Mouse (Mus musculus) cerebellum, adult 8-10 months (tissue): ENCODE data around the gene Cux2.
"Not testable (repeated sequence)": the region's sequence is repeated elsewhere in the genome, so short reads cannot be mapped to it uniquely, and the experiment has no call there.

Experiments used
- DNase-seq: peaks from one replicate; pipeline ENCODE4 v3.0.0; 2022

Cux2 gene

DNA sequence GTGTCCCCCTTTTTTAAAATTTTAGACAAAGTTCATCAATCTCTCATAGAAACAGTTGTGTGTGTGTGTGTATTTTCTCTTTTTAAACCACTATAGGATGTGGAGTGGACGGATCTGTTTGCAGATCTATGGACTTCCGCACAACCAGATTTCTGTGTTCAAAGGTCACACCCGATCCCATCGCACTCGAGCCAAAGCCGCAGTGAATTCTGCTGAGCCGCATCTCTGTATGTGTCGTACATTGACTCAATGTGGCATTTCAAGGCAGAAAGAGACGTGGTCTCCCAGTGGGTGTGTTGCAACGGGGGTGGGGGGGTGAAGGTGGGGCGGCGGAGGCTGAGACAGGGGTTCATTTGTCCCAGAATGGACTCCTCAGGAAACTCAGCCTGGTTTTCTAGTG lies 191.5 kb downstream of the Cux2 start:
- DNase-seq = no peak

- no peak for DNase-seq
Observed at GRCm38 (mm10) chr5:121856740-121857139, 193.2 kb downstream of the Cux2 start.

- DNase-seq = no peak
Observed at GRCm38 (mm10) chr5:121854768-121855167, 195.1 kb downstream of the Cux2 start.

- peak; percentile 38 for DNase-seq
Observed at GRCm38 (mm10) chr5:121853368-121854051, 196.4 kb downstream of the Cux2 start.

- DNase-seq = peak; percentile 44
Observed at GRCm38 (mm10) chr5:121849478-121850349, 200.2 kb downstream of the Cux2 start.

DNA sequence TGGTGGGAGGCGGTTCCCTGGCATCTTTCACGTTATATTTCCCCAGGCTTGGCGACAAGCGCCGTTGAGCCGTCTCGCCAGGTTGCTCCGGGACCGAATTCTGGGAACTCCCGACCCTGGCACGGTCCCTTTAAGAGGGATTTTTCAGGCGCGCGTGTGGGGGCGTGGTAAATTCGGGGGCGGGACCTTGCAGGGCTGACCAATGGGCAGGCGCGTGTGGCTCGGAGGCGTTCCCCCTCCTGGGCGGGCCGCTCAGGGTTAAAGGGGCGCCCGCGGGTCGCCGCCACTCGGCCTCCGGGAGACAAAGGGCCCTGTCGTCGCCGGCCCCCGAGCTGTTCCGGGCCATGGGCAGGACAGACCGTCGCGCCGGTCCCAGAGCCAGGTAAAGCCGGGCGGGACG lies 201.2 kb downstream of the Cux2 start, which contains the start of gene Pheta1:
TSS of gene Pheta1 (plus strand) at position 242 of the 400 bp plus-strand sequence.
- peak; percentile 93 for DNase-seq

DNA sequence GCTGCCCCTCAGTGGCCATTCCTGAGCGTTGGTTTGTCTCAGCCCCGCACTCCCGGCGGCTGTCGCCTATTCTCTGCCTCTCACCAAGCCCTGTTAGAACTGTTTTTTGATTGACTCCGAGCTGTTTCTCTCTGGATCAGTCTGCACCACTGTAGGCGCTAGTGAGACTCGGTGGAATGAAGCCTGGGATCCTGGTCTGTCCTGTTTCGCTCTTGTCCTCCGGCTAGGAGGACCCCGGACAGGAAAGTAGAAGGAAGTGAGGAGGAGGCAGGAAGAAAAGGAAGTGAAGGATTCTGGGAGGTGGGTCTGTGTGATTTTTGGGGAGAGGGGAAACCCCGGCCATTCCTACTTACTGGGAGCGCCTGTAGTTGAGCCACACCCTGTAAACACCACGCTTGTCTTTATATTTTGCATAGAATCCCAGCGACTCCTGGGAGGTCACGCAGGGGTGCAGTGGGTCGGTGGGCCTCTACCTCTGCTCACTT lies 201.8 kb downstream of the Cux2 start:
- DNase-seq = peak; percentile 52

DNA sequence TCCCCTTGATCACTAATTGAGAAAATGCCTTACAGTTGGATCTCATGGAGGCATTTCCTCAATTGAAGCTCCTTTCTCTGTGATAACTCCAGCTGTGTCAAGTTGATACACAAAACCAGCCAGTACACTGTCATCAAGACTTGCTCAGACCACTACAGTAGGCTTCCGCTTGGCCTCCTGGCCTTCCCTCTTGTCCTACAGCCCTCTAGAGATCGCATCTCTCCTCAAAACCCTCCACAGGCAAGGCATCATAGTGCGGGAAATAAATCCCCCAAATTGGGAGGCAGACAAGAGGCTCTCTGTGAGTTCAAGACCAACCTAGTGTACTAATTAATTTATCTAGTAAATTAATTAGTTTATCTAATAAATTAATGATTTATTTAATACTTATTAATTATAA lies 202.6 kb downstream of the Cux2 start:
- not testable (repeated sequence) for DNase-seq

DNA sequence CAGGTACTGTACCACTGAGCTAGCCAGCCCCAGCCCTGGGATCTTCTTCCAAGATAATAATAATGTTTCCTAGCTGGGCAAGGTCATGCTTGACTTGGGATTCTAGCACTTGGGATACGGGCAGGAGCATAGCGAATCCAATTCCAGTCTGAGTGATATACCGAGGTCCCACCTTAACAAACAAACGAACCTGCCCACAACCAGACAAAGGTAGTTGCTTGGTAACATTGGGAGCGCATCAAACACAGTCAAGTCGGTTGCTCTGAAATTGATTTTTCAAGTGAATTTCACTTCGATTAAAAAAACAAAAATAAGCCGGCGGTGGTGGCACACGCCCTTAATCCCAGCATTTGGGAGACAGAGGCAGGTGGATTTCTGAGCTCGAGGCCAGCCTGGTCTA lies 203.6 kb downstream of the Cux2 start:
- no peak for DNase-seq

DNA sequence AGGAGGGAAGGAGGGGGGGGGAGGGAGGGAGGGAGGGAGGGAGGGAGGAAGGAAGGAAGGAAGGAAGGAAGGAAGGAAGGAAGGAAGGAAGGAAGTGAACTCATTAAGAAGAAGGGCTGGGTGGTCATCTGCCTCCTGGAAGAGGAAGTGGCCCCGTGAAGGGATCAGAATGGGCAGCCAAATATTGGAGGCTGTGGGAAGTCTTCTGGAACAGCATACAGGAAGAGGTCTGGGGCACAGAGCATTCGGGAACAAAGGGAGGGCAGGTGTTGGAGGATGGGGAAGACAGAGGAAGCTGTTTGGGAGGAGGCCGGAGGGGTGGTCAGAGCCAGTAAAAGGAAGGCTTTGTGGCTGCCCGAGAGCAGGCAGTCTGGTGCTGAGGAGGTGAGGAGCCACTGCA lies 204.5 kb downstream of the Cux2 start:
- no peak for DNase-seq

- no peak for DNase-seq
Observed at GRCm38 (mm10) chr5:121843138-121843905, 206.6 kb downstream of the Cux2 start.

GRCm38 (mm10) chr5:121842665-121843118 lies 207.2 kb downstream of the Cux2 start:
- peak; percentile 89 for DNase-seq

DNA sequence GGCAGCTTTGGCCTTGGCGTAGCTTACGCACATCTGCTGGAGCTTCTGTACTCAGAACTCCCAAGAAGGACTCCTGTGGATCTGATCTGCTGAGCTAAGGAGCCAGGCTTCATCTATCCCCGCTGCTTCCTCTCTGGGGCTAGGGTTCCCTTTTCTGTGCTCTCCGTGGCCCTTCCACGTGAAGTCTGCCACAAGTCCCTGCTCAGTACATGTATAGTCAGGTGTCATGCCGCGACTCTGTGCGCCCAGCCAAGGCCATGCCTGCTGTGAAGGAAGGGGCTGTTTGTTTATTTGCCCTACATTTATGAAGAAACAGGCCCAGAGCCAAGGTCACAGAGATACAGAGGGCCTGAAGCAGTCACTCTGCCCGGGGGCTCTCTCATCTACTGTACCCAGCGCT lies 207.9 kb downstream of the Cux2 start:
- DNase-seq = peak; percentile 25

DNA sequence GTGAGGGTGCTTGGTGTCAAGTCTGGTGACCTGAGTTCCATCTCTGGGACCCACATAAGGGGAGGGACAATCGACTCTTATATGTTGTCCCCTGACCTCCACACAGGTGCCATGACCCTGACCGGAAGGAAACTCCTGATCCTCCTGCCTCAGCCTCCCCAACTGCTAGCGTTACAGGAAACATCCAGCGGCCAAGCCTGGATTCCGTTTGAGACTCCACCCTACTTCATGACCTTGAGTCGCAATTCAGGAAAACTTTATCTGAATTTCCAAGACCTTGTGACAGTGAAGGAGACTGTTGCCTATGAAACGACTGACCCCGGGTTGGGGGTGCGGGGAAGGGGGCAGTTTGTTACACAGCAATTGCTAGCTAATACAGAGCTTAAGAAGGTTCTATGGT lies 208.4 kb downstream of the Cux2 start:
- DNase-seq = no peak

DNA sequence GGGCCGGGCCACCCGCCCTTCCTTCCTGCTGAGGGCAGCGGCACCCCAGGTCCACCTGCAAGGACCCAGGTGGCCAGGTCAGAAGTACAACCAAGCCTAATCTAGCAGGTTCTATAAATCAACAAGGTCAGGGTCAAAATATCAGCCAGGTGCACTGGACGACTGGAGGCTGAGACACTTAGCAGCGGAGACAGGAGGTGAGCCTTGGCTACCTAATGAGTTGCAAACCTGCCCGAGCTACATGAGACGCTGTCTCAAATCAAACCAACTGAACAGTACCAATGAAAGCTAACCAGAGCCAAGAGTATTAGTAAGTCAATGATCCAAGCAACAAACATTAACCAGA lies 210.8 kb downstream of the Cux2 start:
- DNase-seq = no peak

GRCm38 (mm10) chr5:121838341-121839127 lies 211.4 kb downstream of the Cux2 start:
- DNase-seq = no peak

DNA sequence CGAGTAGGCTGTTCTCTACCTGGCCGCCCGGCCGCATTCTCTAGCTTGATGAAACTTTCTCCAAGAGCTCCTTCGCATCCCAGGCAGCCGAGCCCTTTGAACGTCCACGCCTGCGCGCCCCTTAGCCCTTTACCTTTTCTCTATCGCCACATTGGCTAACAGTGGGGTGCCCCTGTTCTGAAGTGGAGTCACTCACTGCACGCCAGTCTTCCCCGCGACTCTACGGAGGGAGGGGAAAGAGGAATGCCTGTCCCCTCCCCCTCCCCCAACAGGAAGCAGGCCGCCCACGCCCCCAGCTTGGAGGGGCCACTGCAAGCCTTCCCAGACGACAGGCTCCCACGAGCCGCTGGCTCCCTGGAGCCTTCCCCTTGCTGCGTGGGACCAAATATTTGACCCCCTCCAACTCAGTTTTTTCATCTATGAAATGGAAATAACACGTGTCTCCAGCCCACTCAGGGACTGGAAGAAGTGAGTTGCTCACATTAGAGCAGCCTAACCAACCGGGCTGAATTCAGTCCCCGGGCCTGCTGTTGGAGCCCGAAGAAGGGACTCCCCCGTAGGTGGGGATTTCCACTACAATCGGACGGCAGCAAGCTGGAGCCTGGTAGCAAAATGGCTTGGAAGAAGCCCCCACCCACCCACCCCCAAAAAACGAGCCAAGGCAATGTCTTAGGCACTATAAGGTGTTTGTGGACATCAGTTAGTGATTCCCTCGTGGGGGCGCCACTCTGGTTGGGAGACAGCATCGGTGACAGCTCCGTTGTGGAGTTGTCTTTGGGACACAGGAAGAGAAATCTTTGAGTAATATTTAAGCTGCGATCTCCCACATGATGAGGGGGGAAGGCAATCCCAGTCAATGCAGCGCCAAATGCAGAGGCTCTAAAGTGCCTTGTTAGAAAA lies 212.2 kb downstream of the Cux2 start, which contains the start of gene Sh2b3:
TSS of gene Sh2b3 (minus strand) at position 206 of the 900 bp plus-strand sequence.
- no peak for DNase-seq

- peak; percentile 84 for DNase-seq
Observed at GRCm38 (mm10) chr5:121836692-121837415, 213.0 kb downstream of the Cux2 start.

DNA sequence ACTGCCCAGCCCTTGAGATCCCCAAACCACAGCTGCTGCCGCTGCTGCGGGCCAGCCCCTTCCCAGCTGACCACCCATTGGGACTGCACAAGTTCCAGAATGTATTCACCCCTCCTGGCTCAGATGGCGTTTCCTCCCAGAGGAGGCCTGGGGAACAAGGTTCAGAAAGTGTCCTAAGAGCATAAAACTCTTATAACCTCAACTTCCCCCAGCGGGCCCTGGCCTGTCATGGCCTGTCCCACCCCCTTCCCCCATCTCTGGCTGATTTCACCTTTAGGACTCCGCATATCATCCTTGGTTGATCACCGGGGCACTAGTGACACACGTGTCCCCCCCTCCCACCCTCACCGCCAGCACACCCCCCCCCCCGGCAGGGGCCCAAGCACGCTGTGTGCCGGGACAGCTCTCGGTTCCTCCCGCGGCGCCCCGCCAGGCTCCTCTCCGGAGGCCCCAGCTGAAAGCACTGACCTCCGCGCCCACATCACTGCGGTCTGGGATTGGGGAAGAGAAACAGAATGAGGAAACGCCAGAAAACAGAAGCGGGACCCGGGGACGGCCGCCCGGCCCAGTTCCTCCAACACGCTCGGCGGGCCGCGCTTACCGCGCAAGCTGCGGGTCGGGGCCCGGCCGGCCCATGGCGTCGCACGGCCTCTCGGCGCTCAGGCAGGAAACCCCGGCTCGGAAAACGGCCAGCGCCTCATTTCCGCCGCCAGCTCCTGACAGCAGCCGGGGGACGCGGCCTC lies 213.8 kb downstream of the Cux2 start:
- no peak for DNase-seq
